Mouse (Mus musculus) left cerebral cortex, postnatal 36 days (tissue): Measurements from ENCODE around the gene Lgals4. TPM values are rescaled to one million over a fixed set of nuclear protein-coding genes. Genes with fewer than 3 reads are reported as not detected.
A peak's percentile ranks its signal among the peaks of the same experiment; 100 is the strongest.

Experiments
- DNase-seq, 2 experiments: peaks; one replicate each; pipeline ENCODE4 v3.0.0; 2021 to 2022; ENCODE audit warnings: low spot score in 2 of 2, mixed read lengths in 1 of 2
- intact Hi-C: fragments of 180-260 bp; cut with DNase I; formaldehyde crosslinking; loops from one replicate; pipeline ENCODE4 v1.15.1; 2025
- total RNA-seq, 2 experiments: library from RNA; stranded (reverse); gene quantifications; 2 replicates each; pipeline ENCODE4 v1.2.3; 2021

Lgals4 gene
- total RNA-seq, 2 experiments from 2014 or later = 1.2 to 5.0 TPM

DNA sequence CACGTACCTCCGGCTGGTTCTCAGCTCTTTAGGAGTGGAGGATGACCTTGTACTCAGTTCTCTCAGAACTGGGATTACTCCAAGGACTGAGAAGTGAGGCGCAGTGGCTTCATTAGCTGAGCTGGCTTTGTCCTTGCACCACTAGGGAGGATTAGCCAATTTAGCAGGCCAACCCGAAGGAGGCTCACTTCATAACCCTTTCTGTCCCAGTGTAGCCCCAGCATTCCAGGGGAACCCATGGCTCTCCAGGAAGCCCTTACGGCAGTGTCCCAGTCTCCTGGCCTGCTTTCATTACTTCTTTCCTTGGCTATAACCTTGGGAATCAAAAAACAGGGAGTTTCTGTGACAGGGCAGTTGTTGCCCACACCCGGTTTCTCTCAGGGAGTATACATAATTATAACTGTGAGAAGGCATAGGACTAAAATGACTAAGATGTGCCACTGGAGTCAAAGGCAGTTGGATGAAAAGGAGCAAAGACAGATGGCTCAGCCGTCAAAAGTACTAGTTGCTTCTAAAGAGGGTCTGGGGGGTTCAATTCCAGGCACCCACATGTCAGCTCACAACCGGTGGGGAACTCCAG is 25.9 kb upstream of the Lgals4 start:
- intact Hi-C loops = no loop called here
- DNase-seq = no peak

DNA sequence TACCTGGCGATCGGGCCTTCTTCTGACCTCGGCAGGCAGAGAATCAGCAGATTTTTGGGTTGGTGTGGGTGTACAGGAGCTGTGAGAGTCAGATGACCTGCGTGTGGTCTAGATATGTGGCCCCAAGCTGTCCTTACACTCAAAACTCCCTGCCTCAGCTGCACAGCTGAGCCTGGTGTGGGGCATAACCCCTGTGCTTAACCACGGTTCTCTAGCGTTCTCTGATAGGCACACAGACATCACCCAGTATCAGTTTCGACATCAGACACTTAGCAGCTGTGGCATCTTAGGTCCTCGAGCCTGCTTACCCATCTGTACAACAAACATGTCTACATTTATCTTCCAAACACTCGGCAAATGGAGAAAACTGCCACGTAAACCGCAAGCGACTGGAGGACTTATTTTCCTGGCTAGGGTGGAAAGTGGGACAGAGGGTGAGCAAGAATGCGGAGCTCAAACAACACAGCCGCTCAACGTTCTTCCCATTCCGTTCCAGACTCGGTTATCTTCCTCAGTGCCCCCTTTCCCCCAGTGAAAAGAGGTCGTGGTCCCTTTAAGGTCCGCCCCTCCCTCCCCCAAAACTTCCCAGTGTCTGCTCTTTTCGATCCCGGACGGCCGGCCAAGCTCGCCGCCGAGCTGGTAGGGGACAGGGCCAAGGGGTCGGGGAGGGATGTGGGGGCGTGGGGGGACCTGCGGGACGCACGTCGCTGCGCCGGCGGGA is 25.3 kb upstream of the Lgals4 start, which contains the start of gene Hnrnpl:
Gene Hnrnpl, plus strand, starts transcription at position 321 of the 721 bp plus-strand sequence.
- intact Hi-C loops = no loop called here
- peak in 1 of 2 experiments; percentile 49 for DNase-seq

DNA sequence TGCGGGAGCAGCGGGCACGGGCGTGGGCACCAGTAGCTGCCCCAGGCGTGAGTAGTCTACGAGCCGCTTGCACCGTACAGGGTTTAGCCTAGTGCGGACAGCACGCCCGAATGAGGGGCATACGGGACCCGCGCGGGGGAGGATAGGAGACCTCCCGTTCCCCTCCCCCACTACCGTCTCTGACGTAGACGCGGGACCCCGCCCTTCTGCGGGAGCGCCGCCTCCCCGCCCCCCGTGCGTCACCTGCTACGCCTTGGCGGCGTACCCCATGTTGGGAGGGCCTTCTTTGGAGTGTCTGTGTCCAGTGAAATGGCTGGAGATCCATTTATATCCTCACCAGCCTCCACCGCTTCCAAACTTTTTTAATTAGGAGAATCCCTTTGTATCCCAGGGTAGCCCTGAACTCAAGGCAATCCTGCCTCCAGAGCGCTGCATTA is 24.7 kb upstream of the Lgals4 start:
- peak; percentile 92 to 95 for DNase-seq
- intact Hi-C loops = no loop called here

DNA sequence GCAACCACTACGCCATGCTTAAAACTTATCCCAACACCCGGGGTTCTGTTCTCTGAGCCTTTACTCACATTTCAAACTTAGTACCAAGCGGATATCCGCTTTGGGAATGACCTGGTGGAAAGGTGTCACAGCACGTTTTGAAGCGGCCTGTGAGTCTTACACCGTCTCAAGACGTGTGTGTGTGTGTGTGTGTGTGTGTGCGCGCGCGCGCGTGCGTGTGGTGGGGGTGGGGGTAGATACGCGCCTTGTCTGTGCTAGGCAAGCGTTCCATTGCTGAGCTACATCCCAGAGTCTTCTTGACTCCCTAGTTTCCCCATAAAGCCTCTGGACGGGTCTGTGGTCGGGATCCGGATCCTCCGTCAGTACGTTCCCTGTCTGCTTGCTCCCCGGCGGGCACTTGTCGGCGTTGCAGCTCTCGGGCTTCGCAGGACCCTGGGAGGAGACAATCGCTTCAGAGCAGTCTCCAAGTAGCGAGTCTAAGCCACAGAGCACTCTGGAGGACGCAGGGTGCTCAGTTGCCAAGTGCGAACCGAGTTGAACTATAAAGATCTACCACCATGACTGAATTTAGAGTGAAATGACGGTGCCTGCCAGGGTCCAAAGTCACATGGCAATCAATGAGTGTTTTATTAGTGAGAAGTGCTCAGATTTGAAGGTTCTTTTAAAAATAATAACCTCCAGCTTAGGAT is 24.1 kb upstream of the Lgals4 start:
- intact Hi-C loops = loop anchor here (2.0 to 5.0 kb wide), 2 partner anchors 15 to 153 kb away; partner anchors contain the start of genes Actn4 and Ech1
- DNase-seq = peak; percentile 56 to 59

DNA sequence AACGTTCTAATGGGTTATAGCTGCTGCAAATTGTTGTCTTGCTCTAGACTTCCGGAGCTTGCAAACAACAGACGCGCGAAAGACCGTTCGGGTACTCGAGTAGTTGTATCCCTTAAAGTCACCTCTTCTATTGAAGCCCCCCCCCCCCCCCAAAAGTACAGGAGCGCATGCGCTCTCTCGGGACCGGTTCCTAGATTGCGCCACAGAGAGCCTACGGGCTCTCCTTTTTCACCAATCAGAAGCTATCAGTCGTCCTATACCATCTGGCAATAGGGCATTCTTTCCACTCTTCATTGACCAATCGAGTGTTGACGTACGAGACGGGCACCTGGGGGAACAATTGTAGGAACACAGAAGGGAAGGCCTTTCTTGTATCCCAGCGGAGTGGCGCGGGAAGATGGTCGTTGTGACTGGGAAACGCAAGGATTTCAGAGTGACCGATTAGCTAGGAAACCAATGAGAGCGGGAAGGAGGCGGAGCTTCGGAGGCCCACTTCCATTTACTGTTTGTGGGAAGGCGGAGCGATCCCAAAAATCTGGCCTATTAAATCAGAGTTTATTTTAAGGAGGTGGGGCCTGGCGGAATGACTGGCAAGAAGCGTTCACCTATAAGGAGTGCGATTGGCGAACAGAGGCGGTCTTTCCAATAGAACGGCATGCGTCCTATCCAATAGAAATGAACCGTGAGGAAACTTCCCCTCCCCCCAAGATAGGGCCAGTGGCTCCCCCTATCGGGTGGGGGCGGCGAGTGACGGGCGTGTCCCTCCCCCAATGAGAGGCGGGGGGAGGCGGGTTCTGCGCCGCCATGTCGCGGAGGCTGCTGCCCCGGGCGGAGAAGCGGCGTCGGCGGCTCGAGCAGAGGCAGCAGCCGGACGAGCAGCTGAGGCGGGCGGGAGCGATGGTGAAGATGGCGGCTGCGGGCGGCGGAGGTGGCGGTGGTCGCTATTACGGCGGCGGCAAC is 23.3 kb upstream of the Lgals4 start:
- intact Hi-C loops = loop anchor here (2.0 to 5.0 kb wide), 2 partner anchors 14 to 152 kb away; partner anchors contain the start of genes Actn4 and Ech1
- peak; percentile 97 to 98 for DNase-seq

DNA sequence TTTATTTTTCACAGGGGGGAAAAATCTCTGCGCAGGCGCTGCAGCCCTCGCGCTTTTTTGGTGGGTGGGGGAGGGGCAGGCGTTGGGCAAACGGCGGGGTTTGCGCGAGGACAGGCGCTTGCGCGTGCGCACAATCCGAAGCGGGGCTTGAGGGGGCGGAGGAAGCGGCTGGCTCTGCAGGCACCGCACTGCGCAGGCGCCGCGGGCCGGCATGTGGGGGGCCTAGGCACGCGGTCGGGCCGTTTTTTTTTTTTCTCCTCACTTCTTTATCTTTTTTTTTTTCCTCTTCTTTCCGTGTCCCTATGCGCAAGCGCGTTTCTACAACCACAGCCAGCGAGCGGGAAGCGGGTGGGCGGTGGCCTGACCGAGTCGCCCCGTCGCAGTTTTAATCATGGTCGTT is 22.4 kb upstream of the Lgals4 start:
- intact Hi-C loops = loop anchor here (2.0 to 5.0 kb wide), 2 partner anchors 14 to 151 kb away; partner anchors contain the start of genes Actn4 and Ech1
- DNase-seq = peak; percentile 88 to 91

DNA sequence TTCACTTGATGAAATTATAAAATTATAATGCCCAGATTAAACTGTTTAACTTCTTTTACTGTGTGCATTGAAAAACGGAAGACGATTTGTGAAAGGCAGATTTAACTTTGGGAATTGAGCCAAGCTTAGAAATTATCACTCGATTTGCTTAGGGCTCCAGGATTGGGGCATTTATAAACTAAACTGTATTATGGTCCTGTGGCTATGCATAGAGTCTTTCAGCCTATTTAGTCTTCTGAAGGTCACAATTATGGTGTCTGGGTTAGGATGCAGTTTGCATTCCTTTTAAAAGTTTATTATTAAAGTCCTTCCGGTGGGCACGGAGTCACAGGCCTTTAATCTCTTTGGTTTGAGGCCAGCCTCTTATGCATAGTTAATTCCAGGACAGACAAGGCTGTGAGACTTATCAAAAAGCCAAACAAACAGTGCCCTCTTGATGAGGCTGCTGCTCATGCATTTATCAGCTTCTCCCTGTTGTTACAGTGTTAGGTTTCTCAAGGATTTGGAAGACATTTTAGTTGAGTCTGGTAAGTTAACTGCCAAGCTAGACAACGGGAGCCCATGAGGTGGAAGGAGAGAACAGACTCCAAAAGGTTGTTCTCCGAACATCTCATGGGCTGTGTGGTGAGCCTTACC is 21.9 kb upstream of the Lgals4 start:
- intact Hi-C loops = loop anchor here (2.0 to 5.0 kb wide), 2 partner anchors 13 to 151 kb away; partner anchors contain the start of genes Actn4 and Ech1
- no peak for DNase-seq

DNA sequence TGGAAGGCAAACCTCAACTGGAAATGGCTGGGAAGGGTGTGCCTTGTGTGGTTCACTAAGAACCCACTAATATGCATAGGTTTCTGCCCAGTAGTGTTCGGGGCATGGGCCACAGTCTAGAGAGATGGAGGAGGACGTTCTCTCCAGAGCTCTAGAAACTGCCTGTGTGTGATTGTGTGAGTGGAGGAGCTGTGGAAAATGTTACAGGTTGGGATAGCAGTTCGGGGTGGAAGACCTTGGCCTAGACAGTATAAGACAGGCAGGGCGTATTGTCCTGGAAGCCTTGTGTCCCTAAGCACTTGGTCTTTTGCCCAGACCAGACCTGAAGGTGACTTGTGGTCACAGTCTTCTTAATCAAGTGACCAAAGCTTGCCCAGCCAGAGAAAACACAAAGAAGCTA is 21.2 kb upstream of the Lgals4 start:
- no peak for DNase-seq
- intact Hi-C loops = loop anchor here (5.0 kb wide), 1 partner anchor 150 kb away; the partner anchor contains the start of gene Actn4

DNA sequence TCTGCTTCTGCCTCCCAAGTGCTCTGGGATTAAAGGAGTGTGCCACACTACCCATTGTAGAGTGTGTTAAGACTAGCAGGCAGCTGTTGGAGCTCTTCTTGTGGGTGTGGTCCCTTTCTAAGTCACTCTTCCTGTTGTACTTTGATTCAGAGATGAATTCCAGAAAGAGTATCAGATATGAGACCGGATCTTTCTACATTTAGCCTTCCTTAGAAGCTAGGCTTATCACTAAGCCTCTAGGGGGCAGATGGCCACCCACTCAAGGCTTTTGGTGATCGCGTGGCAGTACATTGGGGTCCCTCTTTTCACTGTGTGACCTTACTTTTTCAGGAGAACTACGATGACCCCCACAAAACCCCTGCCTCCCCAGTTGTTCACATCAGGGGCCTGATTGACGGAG is 20.7 kb upstream of the Lgals4 start:
- no peak for DNase-seq
- intact Hi-C loops = loop anchor here (5.0 kb wide), 1 partner anchor 149 kb away; the partner anchor contains the start of gene Actn4

DNA sequence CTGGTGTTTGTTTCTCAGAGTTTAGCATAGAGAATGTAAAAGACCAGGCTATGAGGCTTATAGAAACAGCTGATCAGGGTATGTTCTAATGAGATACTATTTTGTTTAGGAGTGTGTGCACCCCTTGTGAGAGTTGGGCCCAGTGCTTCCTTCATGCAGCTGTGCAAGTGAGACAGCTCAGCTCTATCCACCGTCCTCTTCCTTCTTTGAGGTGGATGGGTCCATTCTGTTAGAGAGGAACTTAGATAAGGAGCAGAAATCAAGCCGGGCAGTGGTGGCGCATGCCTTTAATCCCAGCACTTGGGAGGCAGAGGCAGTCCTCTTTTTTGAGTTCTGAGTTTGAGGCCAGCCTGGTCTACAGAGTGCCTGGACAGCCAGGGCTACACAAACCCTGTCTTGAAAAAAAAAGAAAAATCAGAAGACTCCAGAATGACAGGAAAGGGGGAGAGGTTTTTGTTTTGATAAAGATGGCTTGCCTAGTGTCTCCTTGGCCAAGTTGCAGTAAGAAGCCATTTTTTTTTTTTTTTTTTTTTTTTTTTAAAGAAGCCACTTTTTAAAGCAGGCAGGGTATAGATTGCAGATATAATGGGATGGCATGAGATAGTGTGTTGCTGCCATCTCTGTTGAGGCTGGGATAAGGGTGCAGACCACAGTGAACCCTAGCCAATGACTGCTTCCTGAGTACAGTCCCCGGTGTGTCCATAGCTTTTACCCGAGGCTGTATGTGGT is 19.2 kb upstream of the Lgals4 start:
- no peak for DNase-seq
- intact Hi-C loops = loop anchor here (5.0 kb wide), 1 partner anchor 148 kb away; the partner anchor contains the start of gene Actn4

DNA sequence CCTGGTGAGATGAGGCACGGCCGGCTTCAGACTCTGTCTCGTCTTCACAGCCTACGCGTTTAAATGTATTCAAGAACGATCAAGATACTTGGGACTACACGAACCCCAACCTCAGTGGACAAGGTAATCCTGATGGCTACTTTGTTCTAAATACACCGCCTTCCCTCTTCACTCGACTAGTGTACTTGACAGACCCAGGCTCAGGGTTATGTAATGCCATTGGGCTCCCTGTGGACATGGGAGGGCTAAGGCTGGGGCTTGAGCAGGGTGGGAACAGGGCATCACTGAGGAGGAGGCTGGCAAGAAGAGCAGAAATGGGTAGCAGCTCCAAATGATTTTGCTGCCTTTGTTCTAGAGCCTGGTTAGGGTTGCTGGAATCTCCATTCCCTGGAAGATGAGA is 18.4 kb upstream of the Lgals4 start:
- DNase-seq = no peak
- intact Hi-C loops = no loop called here

DNA sequence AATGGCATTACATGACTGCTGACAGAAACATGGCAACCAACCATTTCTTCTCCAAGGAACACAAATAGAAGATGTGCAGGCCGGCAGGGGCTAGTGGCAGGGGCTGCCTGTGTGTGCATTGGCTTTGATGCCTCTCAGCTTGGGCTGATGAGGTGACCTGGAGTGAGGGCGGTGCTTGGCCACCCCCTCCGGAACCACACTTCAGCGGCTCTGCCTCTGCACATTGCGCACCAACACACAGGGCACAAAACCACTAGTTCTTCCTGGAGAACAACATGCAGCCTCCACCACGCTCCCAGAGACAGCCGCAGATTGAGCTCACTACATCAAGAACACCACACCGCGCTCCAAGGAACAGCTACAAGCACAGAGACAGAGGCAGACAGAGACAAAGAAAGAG is 17.5 kb upstream of the Lgals4 start:
- DNase-seq = no peak
- intact Hi-C loops = no loop called here

DNA sequence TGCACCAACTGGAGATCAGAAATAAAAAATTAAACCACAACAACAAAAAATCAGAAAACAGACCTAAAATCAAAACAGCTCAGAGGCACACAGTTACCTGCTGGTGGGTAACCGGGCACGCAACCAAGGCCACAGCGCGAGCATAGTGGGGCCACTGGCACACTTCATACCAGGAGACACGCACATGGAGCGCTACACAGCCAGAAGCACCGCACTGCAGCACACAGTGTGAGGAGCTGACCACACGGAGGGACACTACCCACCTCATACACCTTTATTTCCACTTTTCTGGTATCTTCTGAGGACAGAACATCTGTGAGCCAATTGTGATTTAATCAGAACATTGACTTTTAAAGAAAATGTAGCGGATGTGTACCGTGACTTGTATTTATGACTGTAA is 16.7 kb upstream of the Lgals4 start:
- no peak for DNase-seq
- intact Hi-C loops = no loop called here

DNA sequence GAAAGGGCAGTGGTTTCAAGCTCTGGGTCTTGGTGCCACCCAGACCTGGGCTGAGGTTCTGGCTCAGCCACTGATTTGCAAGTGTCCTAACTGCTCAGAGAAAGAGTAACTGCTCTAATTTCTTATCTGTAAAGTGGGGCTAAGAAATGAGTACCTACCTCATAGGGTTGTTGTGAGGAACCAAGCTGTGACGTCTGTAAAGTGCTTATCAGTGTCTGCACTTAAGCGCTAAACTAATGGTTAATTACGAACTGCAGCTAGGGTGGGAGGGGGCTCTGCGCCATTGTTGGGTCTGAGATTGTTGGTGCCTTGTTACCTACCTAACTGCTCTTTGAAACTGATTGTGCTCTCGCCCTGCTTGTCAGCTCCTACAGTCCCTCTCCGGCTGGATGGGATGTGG is 16.1 kb upstream of the Lgals4 start:
- no peak for DNase-seq
- intact Hi-C loops = no loop called here

DNA sequence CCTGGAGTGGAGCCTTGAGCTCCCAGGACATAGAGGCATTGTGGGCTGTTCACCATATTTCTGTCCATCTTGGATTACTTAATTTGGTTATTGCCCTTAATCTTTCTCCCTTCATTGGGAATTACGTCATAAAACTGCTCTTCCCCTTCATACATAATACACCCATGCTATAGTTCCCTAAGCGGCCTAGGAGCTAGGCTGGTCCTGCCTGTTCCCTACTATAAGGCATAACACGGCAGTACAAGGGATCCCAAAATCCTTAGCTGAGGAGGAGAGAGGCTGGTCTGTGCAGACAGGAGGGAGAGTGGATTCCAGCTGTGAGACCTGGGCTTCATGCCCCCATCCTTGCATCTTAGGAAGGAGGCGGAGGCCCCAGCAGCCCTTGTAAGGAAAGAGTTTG is 15.7 kb upstream of the Lgals4 start:
- intact Hi-C loops = no loop called here
- no peak for DNase-seq

DNA sequence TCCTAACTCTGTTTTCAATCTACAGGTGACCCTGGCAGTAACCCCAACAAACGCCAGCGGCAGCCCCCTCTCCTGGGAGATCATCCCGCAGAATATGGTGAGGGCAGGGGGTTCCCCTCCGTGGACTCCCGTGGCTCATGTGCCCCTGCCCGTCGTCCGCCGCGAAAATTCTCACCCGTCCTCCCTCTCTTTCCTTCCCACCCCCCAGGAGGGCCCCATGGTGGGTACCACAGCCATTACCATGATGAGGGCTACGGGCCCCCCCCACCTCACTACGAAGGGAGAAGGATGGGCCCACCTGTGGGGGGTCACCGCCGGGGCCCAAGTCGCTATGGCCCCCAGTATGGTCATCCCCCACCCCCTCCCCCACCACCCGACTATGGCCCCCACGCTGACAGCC is 15.2 kb upstream of the Lgals4 start:
- intact Hi-C loops = no loop called here
- DNase-seq = no peak

DNA sequence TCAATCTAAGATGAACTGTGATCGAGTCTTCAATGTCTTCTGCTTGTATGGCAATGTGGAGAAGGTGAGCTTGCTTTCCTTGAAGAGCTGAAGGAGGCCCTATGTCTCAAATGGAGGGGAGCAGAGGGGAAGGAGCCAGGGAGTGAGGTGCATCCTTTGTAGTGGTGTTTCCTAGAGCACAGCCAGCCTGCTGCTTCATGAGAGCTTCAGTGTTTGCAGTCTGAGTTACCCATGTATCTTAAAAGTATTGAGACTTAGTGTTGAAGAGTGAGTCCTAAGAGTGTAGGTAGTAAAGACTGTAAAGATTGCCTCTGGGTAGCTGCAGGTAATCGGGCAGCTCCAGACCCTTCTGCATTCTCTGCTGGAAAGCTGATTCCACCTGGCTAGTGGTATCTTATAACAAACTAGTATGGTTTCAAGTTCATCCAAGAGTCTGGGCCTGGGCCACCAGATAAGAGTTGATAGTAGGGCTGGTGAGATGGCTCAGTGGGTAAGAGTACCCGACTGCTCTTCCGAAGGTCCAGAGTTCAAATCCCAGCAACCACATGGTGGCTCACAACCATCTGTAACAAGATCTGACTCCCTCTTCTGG is 14.7 kb upstream of the Lgals4 start:
- DNase-seq = no peak
- intact Hi-C loops = no loop called here

DNA sequence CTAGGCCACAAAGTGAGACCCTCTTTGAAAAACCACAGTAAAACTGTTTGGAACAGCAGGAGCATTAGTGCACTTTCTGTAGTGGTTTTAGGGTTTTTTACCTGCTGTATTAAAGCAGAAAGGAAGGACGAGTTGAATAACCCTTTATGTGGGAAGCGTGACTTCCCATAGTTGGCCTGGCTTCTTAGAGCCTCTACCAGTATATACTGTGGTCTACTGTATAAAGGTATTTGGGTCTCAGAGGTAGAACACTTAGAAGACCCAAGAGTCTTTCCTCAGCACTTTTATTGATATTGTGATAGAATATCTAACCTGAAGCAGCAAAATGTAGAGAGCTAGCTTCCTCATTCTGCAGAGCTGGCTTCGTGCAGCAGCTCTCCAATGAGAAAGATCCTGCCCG is 14.1 kb upstream of the Lgals4 start:
- intact Hi-C loops = no loop called here
- no peak for DNase-seq
